18 mouse cellular contexts compared by ENCODE assay signal in the genomic region with DNA sequence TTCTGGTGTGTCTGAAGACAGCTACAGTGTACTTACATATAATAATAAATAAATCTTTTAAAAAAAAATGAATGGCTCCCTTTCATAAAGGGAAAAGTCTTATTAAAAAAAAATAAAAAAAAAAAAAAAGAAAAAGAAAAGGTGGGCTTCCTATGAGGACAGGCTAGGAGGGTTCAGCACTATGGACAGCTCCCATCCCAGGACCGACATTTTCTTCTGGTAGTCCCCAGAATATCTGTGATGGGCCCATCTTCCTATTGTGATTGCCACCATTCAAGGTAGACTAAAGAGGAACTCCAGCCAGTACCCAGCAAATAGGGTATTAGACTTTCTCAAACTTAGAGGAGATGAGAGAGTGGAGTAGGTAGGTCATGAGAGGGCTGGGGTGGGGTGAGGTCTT. TPM values are rescaled to one million over a fixed set of nuclear protein-coding genes. Genes with fewer than 3 reads are reported as not detected.
DNase-seq lines count a peak whose midpoint lies in the region; ATAC-seq and TF ChIP-seq lines count a peak whose summit lies in the region.
"Had no signal": no experiment of that assay in that cellular context is flagged by ENCODE, and none has a peak within 500 bp of the region (broad histone marks: within the 10 kb centered on the region; RNA-seq: fewer than 3 reads in every experiment).

No protein-coding gene starts in this region.

- no peaks in the 10 kb centered on the region for H3K36me3 ChIP-seq in kidney, postnatal 0 days (ENCODE audit: insufficient read depth, low read length)
- no peaks in the 10 kb centered on the region for H3K36me3 ChIP-seq in limb, embryonic 10.5 days
- H3K36me3 ChIP-seq: embryonic facial prominence, embryonic 15.5 days; heart, embryonic 10.5 days; liver, embryonic 12.5 days; midbrain, embryonic 13.5 days had no signal

- no peak overlapping the region for H3K4me2 ChIP-seq in kidney, postnatal 0 days (ENCODE audit: low read length)
- H3K4me2 ChIP-seq: embryonic facial prominence, embryonic 15.5 days; liver, embryonic 12.5 days; midbrain, embryonic 13.5 days had no signal

- TF ChIP-seq CTCF in kidney, postnatal 0 days (IDR thresholded peaks at IDR 0.05; ENCODE audit: low read depth): no peak

- H3K27ac ChIP-seq in kidney, postnatal 0 days: no peak overlapping the region
- no peak overlapping the region for H3K27ac ChIP-seq in limb, embryonic 10.5 days
- H3K27ac ChIP-seq: embryonic facial prominence, embryonic 15.5 days; heart, embryonic 10.5 days; liver, embryonic 12.5 days; midbrain, embryonic 13.5 days had no signal

- H3K27me3 ChIP-seq in kidney, postnatal 0 days (ENCODE audit: insufficient read depth, low read length): no peaks in the 10 kb centered on the region
- H3K27me3 ChIP-seq in limb, embryonic 10.5 days (ENCODE audit: low read depth, poor library complexity, severe bottlenecking): 0 out of 2 replicates have a peak, but pooled peaks cover 4% of the 10 kb centered on the region
- H3K27me3 ChIP-seq: embryonic facial prominence, embryonic 15.5 days; midbrain, embryonic 13.5 days had no signal

- ATAC-seq in kidney, postnatal 0 days (replicated peaks; ENCODE audit: low FRiP score, low read depth): no peak
- ATAC-seq: forebrain, embryonic 14.5 days; liver, embryonic 12.5 days; midbrain, embryonic 13.5 days had no signal

- peak; percentile 67 for DNase-seq in kidney, postnatal 0 days (ENCODE audit: low spot score)
- DNase-seq in kidney, adult 9 months: no peak
- DNase-seq in 416B (ENCODE audit: low read depth) (peak; percentile 24), R1 (ENCODE audit: low read depth, low spot score) (peak; percentile 43)
- DNase-seq in limb, embryonic 10.5 days (ENCODE audit: low spot score): peak; percentile 70
- DNase-seq in heart, adult 9 months (ENCODE audit: low spot score in 2 of 2): no peak
- no peak for DNase-seq in left cerebral cortex, postnatal 10 days (ENCODE audit: extremely low spot score in 1 of 2, low spot score in 2 of 2)
- no peak for DNase-seq in ovary, postnatal 36 days (ENCODE audit: low spot score)
- DNase-seq: adrenal gland, postnatal 25 days; cerebellum, postnatal 10 days; heart, postnatal 36 days; kidney, adult 11 months had no signal

- H3K9ac ChIP-seq in kidney, postnatal 0 days (ENCODE audit: low read depth, low read length): no peak overlapping the region
- H3K9ac ChIP-seq: embryonic facial prominence, embryonic 15.5 days; liver, embryonic 12.5 days; midbrain, embryonic 13.5 days had no signal

- intact Hi-C loops in left cerebral cortex, postnatal 10 days (cut with DNase I): no loop called here

- no peaks in the 10 kb centered on the region for H3K4me1 ChIP-seq in kidney, postnatal 0 days (replicated peaks; ENCODE audit: insufficient read depth, low read length)
- H3K4me1 ChIP-seq in limb, embryonic 10.5 days: no peaks in the 10 kb centered on the region
- H3K4me1 ChIP-seq: embryonic facial prominence, embryonic 15.5 days; liver, embryonic 12.5 days had no signal

- 0% methylated on average over 1 of the region's 1 CpGs for WGBS in kidney, postnatal 0 days
- WGBS in limb, embryonic 10.5 days: 12% methylated on average over 1 of the region's 1 CpGs

- H3K9me3 ChIP-seq in kidney, postnatal 0 days (replicated peaks; ENCODE audit: low read length): no peaks in the 10 kb centered on the region
- H3K9me3 ChIP-seq in limb, embryonic 10.5 days (replicated peaks): no peaks in the 10 kb centered on the region
- H3K9me3 ChIP-seq: embryonic facial prominence, embryonic 15.5 days; heart, embryonic 10.5 days; liver, embryonic 12.5 days; midbrain, embryonic 13.5 days had no signal

- H3K4me3 ChIP-seq in kidney, postnatal 0 days (replicated peaks; ENCODE audit: low read depth, low read length): no peak overlapping the region
- no peak overlapping the region for H3K4me3 ChIP-seq in limb, embryonic 10.5 days
- H3K4me3 ChIP-seq: embryonic facial prominence, embryonic 15.5 days; heart, embryonic 10.5 days; liver, embryonic 12.5 days; midbrain, embryonic 13.5 days had no signal

RNA-seq across cellular contexts. Expression of gene Pde2a, which starts 16.4 kb away (rescaled TPM):
- polyA plus RNA-seq in kidney, postnatal 0 days (2015; fragmentation: Nextera tagmentation; extraction: Ambion mirVana): 21.0 and 22.1 TPM in 2 replicates
- 9.2 and 9.3 TPM in 2 replicates for polyA plus RNA-seq in limb, embryonic 10.5 days (2016; fragmentation: Nextera tagmentation; extraction: Ambion mirVana)
- total RNA-seq in left cerebral cortex, postnatal 10 days (2021): 100 to 1,000 TPM; 294 to 295 TPM

RNA-seq across cellular contexts. Expression of gene Gm45837, which starts 27.2 kb away (rescaled TPM):
- 4.5 and 5.3 TPM in 2 replicates for polyA plus RNA-seq in kidney, postnatal 0 days (2015; fragmentation: Nextera tagmentation; extraction: Ambion mirVana)
- 0.06 TPM in 1 of 2 replicates, not detected in the other for polyA plus RNA-seq in limb, embryonic 10.5 days (2016; fragmentation: Nextera tagmentation; extraction: Ambion mirVana)
- total RNA-seq in left cerebral cortex, postnatal 10 days (2021): 1 to 10 TPM; 1.1 to 1.8 TPM
- total RNA-seq: gastrocnemius, adult 18-20 months; heart, postnatal 36 days had no signal
- polyA plus RNA-seq: forebrain, embryonic 14.5 days; heart, embryonic 10.5 days; liver, embryonic 12.5 days; midbrain, embryonic 13.5 days had no signal

Comparison
In these comparisons a context has a peak if more than half of its experiments do, and no peak if none do; other contexts are left out.
1. DNase-seq: peak in kidney, postnatal 0 days (single experiment), 416B (single experiment), R1 (single experiment) and limb, embryonic 10.5 days (single experiment); none in kidney, adult 9 months (single experiment), heart, adult 9 months (0 of 2), left cerebral cortex, postnatal 10 days (0 of 2) and ovary, postnatal 36 days (single experiment).